Mouse (Mus musculus): ENCODE results near the gene Tmem196.
"Not testable (repeated sequence)": the region's sequence is repeated elsewhere in the genome, so short reads cannot be mapped to it uniquely, and the experiment has no call there.

The Tmem196 gene
- long read RNA-seq, experiment 1, partial matches to known transcripts = 0 of 2 reads
- long read RNA-seq, experiment 1, other reads (novel, unspliced or antisense) = 1 of 2 reads
- long read RNA-seq, experiment 2, partial matches to known transcripts = 1 of 8 reads
- long read RNA-seq, experiment 2, other reads (novel, unspliced or antisense) = 1 of 8 reads

DNA sequence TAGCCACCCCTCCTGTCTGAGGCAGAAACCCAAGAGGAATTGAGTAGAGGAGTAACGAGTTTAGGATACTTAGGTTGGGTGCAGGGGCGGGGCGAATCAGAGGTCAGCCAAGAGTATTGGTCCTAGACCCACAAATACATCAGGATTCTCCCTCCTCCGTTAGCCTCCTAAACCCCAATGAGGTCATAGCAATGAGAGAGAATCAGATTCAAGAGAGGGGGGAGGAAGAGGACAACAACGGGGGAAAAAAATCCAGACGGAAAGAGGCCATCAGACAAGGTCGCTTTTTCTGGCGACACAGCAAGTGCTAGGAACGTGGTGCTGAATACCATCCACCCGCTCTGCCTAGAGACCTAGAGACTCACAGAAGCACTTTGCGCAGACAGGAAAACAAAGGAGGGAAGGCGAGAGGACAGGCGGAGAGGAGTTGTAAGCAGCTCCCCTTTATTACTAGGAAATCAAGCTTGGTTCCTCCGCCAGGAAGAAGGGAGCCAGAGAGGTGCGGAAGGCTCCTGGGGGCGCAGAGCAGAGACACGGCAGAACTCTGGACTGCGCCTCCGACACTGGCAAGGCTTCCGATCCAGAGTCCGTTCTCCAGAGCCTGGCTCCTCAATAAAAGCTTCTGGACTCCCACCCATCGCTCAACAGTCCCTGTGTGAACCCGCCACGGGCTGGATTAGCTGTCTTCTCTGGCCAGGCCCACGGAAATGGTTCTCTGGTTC is at the start of gene Tmem196:
Gene Tmem196, plus strand, starts transcription at position 234 of the 722 bp plus-strand sequence.
- intact Hi-C loops (cut with DNase I) = no loop called here

DNA sequence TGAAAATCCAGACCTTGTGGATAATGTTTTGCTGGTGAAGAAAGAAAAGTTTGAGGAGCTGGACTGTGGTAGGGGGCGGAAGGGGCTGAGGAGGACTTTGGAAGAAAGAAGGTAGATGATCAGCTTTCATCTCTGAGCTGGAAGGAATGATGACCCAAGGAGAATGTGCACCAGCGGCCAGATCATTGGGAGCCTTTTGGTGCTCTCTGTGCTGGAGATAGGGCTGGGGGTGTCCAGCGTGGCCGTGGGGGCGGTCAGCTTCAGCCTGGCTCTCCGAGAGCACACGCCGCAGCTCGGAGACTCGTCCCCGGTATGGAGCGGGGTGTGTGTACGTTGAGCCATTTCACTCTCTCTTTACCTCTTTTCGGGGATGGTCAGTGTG is 680 bp downstream of the Tmem196 start:
- intact Hi-C loops (cut with DNase I) = no loop called here

DNA sequence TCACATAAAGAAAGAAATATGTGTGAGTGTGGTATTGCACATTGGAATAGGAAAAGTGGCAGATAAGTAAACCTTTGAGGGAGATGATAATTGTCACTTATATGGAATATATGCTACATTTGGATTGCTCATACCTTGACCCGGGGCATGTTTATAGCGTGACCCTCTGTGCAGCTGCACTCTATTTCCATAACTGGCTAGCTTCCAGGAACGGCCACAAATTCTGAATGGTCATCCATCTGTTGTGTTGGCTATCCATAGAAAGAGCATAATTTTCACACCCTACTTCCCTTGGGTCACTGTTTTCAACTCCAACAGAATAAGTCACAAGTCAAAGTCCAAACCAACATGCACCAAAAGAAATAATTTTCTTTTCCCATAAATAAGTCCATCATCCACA is 11.4 kb downstream of the Tmem196 start:
- intact Hi-C loops (cut with DNase I) = no loop called here

DNA sequence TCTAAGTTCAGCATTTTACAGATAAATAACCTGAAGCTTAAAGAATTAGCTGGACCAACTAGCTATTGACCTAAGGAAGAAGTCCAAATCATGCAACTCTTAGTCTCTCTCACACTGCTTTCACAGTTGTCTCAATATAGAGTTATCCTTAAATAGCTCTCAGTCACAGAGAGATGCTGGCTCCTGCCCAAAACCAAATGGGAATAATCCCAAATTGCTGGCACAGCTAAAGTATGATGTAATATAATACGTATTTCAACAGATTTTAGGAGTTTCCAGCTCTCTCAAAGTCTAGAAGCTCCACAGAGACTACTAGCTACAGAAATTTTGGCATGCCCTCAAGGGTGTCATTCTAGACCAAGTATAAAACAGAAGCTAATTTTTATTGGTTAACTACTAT is 15.1 kb downstream of the Tmem196 start:
- intact Hi-C loops (cut with DNase I) = no loop called here

DNA sequence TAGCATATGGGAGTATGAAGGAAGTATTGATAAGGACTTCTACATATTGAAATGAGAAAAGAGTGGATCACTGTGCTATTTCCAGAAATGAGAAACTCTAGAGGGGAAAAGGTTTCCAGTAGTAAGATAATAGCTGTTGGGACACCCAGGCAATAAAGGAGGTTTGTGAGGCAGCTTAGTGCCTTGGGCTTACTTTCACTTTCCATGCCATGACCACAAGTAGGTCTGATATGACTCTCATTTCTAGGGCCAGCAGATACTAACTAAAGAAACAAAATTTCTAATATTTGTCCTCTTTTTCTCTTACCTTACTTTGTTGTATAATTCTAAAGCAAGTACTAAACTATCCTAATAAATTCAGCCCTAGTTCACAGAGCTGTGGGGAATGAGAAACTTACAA is 19.8 kb downstream of the Tmem196 start:
- intact Hi-C loops (cut with DNase I) = no loop called here

DNA sequence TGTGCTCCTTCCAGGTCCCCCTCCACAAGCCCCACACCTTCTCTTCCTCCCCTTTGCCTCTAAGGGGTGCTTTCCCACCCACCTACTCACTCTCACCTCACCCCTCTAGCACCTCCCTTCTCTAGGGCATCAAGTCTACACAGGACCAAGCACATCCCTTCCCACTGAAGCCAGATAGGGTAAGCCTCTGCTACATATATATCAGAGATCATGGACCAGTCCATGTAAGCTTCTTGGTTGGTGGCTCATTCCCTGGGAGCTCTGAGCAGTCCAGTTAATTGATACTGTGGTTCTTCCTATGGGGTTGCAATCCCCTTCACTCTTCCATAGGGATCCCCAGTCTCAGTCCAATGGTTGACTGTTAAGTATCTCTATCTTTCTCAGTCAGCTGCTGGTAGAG is 24.4 kb downstream of the Tmem196 start:
- intact Hi-C loops (cut with DNase I) = no loop called here

DNA sequence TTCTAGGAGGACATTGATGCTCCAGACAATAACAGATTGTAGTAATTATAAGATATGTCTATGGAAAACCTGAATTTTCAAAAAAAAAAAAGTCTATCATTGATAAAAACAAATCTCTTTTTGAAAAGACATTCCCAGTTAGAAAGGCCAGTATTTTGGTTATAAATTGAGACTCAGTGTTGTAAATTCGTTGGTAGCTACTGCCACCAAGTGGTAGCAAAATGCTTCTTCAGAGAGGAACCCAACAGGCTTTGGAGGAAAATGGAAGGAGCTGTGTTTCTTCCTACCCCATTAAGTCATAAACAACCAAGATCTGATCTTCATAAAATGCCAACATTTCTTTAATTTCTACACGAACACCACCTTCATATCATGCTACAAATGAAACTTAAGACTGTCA is 36.1 kb downstream of the Tmem196 start:
- intact Hi-C loops (cut with DNase I) = loop anchor here (5.0 kb wide), 3 partner anchors 954 to 1054 kb away; no protein-coding TSS in a partner anchor

DNA sequence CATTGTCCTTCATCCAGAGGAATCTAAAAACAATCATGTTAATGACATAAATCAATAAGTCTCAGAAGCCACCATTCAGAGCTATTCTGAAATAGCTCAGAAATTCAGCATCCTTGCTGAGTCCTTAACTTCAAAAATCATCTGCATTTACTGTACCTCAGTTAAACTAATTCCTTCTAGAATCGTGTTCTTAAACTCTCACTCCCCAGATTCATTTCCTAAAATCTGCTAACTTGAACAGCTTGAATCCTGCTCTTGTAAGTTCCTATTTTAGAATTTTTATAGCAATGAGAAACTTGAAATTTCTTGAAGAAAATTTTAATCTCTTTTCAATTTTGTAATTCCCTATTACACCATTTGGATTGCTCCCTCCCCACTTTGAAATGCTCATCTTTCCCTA is 52.6 kb downstream of the Tmem196 start:
- intact Hi-C loops (cut with DNase I) = no loop called here

DNA sequence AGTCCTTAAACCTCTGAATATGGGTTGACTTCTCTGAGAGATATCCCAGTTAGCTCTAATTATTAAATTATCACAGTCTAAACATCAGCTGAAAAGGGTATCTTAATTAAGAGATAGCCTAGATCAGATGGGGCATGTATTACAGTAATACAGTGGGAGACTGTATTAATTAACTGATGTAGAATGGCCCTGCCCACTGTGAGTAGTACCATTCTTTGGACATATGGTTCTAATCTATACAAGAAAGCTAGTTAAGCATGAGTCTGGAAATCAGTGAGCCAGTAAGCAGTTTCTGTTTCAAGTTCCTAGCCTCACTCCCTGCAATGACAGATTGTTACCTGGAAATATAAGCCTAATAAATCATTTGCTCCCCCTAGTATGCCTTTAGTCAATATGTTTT is 58.7 kb downstream of the Tmem196 start:
- intact Hi-C loops (cut with DNase I) = no loop called here

DNA sequence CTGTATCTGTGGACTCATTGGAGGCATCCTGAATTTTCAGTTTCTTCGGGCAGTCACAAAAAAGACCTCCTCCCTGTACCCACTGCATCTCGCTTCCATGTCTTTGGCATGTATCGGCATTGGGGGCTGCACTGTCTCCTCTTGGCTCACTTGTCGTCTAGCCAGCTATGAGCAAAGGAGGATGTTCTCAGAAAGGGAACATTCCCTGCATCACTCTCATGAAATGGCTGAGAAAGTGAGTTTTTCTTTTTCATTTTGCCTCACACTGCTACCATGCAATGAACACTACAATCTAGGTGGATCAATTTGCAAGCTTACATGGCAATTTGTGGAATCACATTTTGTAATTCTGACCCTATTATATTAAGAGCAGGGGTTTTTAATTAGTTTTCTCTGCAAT is 69.1 kb downstream of the Tmem196 start:
- intact Hi-C loops (cut with DNase I) = no loop called here

DNA sequence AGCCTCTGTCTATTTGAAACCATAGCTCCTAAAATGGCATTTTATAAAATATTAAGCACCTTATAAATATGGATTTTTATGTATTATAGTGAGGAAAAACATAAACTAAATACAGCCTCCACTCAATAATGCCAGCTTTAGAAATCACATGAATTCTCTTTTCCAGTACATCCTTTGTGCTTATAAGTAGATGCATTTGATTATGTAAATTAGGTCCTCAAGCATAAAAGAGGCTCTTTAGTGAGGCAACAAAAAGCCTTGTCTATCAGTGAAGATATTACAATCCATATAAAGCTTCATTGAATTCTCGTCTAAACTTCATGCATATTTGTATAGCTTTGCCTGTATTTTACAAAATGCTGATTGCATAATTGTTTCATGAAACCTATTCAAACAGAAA is 69.6 kb downstream of the Tmem196 start:
- intact Hi-C loops (cut with DNase I) = no loop called here

DNA sequence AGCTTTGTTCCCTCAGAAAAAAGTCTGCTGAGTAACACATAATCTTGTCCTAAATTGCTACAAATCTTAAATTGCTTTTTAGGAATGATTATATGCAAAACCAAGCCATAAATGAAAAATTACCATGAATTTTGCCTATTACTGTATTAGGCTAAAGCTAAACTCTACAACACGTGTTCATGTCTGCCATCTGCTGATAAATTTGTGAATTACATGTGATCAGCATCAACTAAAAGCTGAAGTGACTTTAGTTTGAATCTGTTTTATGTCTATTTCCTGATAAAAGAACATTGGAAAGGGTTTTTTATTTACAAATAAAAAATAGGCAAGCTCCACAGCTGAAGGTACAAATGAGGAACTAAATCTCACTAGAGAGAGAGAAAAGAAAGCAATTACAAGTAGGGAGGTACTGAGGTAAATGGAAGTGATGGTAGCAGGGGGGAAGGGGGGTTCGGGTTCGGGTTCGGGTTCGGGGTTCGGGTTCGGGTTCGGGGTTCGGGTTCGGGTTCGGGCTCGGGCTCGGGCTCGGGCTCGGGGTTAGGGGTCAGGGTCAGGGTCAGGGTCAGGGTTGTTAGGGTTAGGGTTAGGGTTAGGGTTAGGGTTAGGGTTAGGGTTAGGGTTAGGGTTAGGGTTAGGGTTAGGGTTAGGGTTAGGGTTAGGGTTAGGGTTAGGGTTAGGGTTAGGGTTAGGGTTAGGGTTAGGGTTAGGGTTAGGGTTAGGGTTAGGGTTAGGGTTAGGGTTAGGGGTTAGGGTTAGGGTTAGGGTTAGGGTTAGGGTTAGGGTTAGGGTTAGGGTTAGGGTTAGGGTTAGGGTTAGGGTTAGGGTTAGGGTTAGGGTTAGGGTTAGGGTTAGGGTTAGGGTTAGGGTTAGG is 82.7 kb downstream of the Tmem196 start:
- intact Hi-C loops (cut with DNase I) = not testable (repeated sequence)
